Mouse (Mus musculus) heart, adult 2 months (tissue): Measurements from ENCODE around the gene Foxp1. TPM values are rescaled to one million over a fixed set of nuclear protein-coding genes. Genes with fewer than 3 reads are reported as not detected.

Experiments
- DNase-seq, 2 experiments: peaks; one replicate each; pipeline ENCODE4 v3.0.0; 2021
- H3K27ac ChIP-seq: fragments of 200-600 bp; 2 replicates; pipeline ENCODE4 v1.8.1; 2022
- H3K27me3 ChIP-seq: fragments of 200-500 bp; 2 replicates; pipeline ENCODE4 v1.6.1; 2012; ENCODE audit warnings: mild to moderate bottlenecking, low read length, inconsistent platforms, mixed read lengths; ENCODE audit not compliant: control insufficient read depth, insufficient read depth
- H3K36me3 ChIP-seq: fragments of 200-500 bp; 2 replicates; pipeline ENCODE4 v1.6.1; 2012; ENCODE audit warnings: low read length, inconsistent platforms; ENCODE audit not compliant: control insufficient read depth, insufficient read depth
- H3K4me1 ChIP-seq: fragments of 200-500 bp; 2 replicates; pipeline ENCODE4 v1.6.1; 2011; ENCODE audit warnings: low read length; ENCODE audit not compliant: control insufficient read depth, insufficient read depth
- H3K4me3 ChIP-seq: fragments of 200-600 bp; 2 replicates; pipeline ENCODE4 v1.8.1; 2022
- H3K79me2 ChIP-seq: fragments of 200-500 bp; replicated peaks from 2 replicates; pipeline ENCODE4 v1.6.1; 2012; ENCODE audit warnings: mild to moderate bottlenecking, inconsistent platforms, low read length, moderate library complexity, mixed read lengths; ENCODE audit not compliant: control insufficient read depth, insufficient read depth
- H3K9ac ChIP-seq: fragments of 200-500 bp; 2 replicates; pipeline ENCODE4 v1.6.1; 2012; ENCODE audit warnings: low read depth, mild to moderate bottlenecking, control low read depth, inconsistent platforms, low read length, mixed read lengths
- CTCF ChIP-seq: fragments of 200-600 bp; IDR thresholded peaks from 2 replicates; pipeline ENCODE4 v1.8.1; 2022; ENCODE audit warnings: antibody characterized with exemption, mild to moderate bottlenecking, moderate library complexity
- EP300 ChIP-seq: fragments of 200-500 bp; IDR thresholded peaks from 2 replicates; pipeline ENCODE4 v1.6.1; 2011; ENCODE audit warnings: low read depth, low read length, control low read depth; ENCODE audit not compliant: insufficient read depth
- POLR2A ChIP-seq: fragments of 200-500 bp; IDR thresholded peaks from 2 replicates; pipeline ENCODE4 v1.6.1; 2011; ENCODE audit warnings: mild to moderate bottlenecking, low read depth, low read length, control low read depth; ENCODE audit not compliant: insufficient read depth
- WGBS: fragments of 180-500 bp; shearing (Covaris S2); methylation state at CpG from one replicate; pipeline ENCODE4 v1.1.7; 2018; 5-methylcytosine and 5-hydroxymethylcytosine counted together
- intact Hi-C: fragments of 180-260 bp; cut with DNase I; formaldehyde crosslinking; loops from one replicate; pipeline ENCODE4 v1.15.1; 2025
- polyA plus RNA-seq: library from polyadenylated mRNA; depleted of rRNA; stranded (reverse); fragments of >200 nt; gene quantifications from 2 replicates; pipeline ENCODE4 v1.2.3, GENCODE M21; 2012
- total RNA-seq, 2 experiments: library from RNA; stranded (reverse); gene quantifications; 2 replicates each; pipeline ENCODE4 v1.2.3; 2021

Gene Foxp1
- total and polyA plus RNA-seq, 3 experiments, result 22.9 to 31.6 (median 26.4) TPM

GRCm38 (mm10) chr6:99344966-99345365, 177.6 kb downstream of the Foxp1 start:
- no peaks in the 10 kb centered on the region for H3K4me1 ChIP-seq
- WGBS, result 96% methylated on average over 7 of the region's 7 CpGs
- no peak for DNase-seq
- H3K9ac ChIP-seq, result no peak overlapping the region
- no peak overlapping the region for H3K27ac ChIP-seq
- H3K4me3 ChIP-seq, result no peak overlapping the region
- no peaks in the 10 kb centered on the region for H3K27me3 ChIP-seq
- no peaks in the 10 kb centered on the region; the same call in 1 of the 2 replicates for H3K36me3 ChIP-seq
- TF ChIP-seq CTCF (no peak), EP300 (no peak), POLR2A (no peak)
- H3K79me2 ChIP-seq, result no peaks in the 10 kb centered on the region
- intact Hi-C loops, result no loop called here

- Histone ChIP-seq H3K4me3 (no peak overlapping the region), H3K9ac (no peak overlapping the region), H3K36me3 (no peaks in the 10 kb centered on the region; the same call in 1 of the 2 replicates), H3K4me1 (no peaks in the 10 kb centered on the region), H3K27ac (no peak overlapping the region), H3K27me3 (no peaks in the 10 kb centered on the region), H3K79me2 (no peaks in the 10 kb centered on the region)
- DNase-seq, result no peak
- intact Hi-C loops, result no loop called here
- TF ChIP-seq CTCF (no peak), POLR2A (no peak), EP300 (no peak)
- 91% methylated on average over 3 of the region's 3 CpGs for WGBS
Measured at GRCm38 (mm10) chr6:99344357-99344756, 178.2 kb downstream of the Foxp1 start.

GRCm38 (mm10) chr6:99343815-99344214, 178.7 kb downstream of the Foxp1 start:
- Histone ChIP-seq H3K36me3 (no peaks in the 10 kb centered on the region; the same call in 1 of the 2 replicates), H3K27ac (no peak overlapping the region), H3K79me2 (no peaks in the 10 kb centered on the region), H3K4me1 (peaks cover 2% of the 10 kb centered on the region; the same call in 1 of the 2 replicates), H3K9ac (no peak overlapping the region), H3K4me3 (no peak overlapping the region), H3K27me3 (no peaks in the 10 kb centered on the region)
- no peak for DNase-seq
- TF ChIP-seq CTCF (no peak), POLR2A (no peak), EP300 (no peak)
- 69% methylated on average over 3 of the region's 3 CpGs for WGBS
- intact Hi-C loops, result no loop called here

- no peak overlapping the region for H3K9ac ChIP-seq
- no peaks in the 10 kb centered on the region for H3K79me2 ChIP-seq
- H3K27ac ChIP-seq, result no peak overlapping the region
- no peaks in the 10 kb centered on the region for H3K27me3 ChIP-seq
- H3K36me3 ChIP-seq, result no peaks in the 10 kb centered on the region; the same call in 1 of the 2 replicates
- 96% methylated on average over 3 of the region's 3 CpGs for WGBS
- DNase-seq, result no peak
- peaks cover 9% of the 10 kb centered on the region for H3K4me1 ChIP-seq
- no peak overlapping the region for H3K4me3 ChIP-seq
- intact Hi-C loops, result no loop called here
- TF ChIP-seq EP300, result no peak
- TF ChIP-seq POLR2A, result no peak
- no peak for TF ChIP-seq CTCF
Measured at GRCm38 (mm10) chr6:99342416-99342815, 180.1 kb downstream of the Foxp1 start.

- H3K36me3 ChIP-seq, result peaks cover 2% of the 10 kb centered on the region
- no peak for DNase-seq
- WGBS, result 93% methylated on average over 4 of the region's 4 CpGs
- intact Hi-C loops, result no loop called here
- TF ChIP-seq CTCF, result no peak
- TF ChIP-seq POLR2A, result no peak
- no peak for TF ChIP-seq EP300
- no peak overlapping the region for H3K4me3 ChIP-seq
- H3K9ac ChIP-seq, result no peak overlapping the region
- peaks cover 12% of the 10 kb centered on the region for H3K4me1 ChIP-seq
- H3K79me2 ChIP-seq, result no peaks in the 10 kb centered on the region
- no peaks in the 10 kb centered on the region for H3K27me3 ChIP-seq
- H3K27ac ChIP-seq, result no peak overlapping the region
Measured at GRCm38 (mm10) chr6:99340902-99341301, 181.6 kb downstream of the Foxp1 start.

- Histone ChIP-seq H3K27ac (no peak overlapping the region), H3K4me1 (peaks cover 13% of the 10 kb centered on the region), H3K79me2 (no peaks in the 10 kb centered on the region), H3K4me3 (no peak overlapping the region), H3K9ac (no peak overlapping the region), H3K27me3 (no peaks in the 10 kb centered on the region), H3K36me3 (peaks cover 5% of the 10 kb centered on the region)
- DNase-seq, result no peak
- 86% methylated on average over 10 of the region's 10 CpGs for WGBS
- intact Hi-C loops, result loop anchor here (5.0 kb wide), 2 partner anchors 37 to 102 kb away; no protein-coding TSS in a partner anchor
- TF ChIP-seq EP300 (no peak), POLR2A (no peak), CTCF (no peak)
Measured at GRCm38 (mm10) chr6:99339986-99340721, 182.4 kb downstream of the Foxp1 start.
